Mouse (Mus musculus) MEL (cell line): ENCODE data around the gene Dpf2.
A peak's percentile ranks its signal among the peaks of the same experiment; 100 is the strongest.

Experiments used
- CTCF ChIP-seq, 3 experiments: IDR thresholded peaks in 2 of 3; conservative IDR thresholded peaks in 1 of 3; 2 replicates each; pipeline ENCODE4 v1.5.1; 2011 to 2012; ENCODE audit warnings: low read length in 3 of 3, low read depth in 2 of 3, mild to moderate bottlenecking in 2 of 3, improper control_type of control experiment in 1 of 3, inconsistent platforms in 1 of 3, mixed read lengths in 1 of 3, moderate library complexity in 1 of 3; ENCODE audit not compliant: control insufficient read depth in 1 of 3, insufficient read depth in 1 of 3, poor library complexity in 1 of 3, severe bottlenecking in 1 of 3
- MAX ChIP-seq: IDR thresholded peaks from 2 replicates; pipeline ENCODE4 v1.6.1; 2011; ENCODE audit warnings: low read length, improper control_type of control experiment
- POLR2A ChIP-seq, 2 experiments: IDR thresholded peaks; 2 replicates each; pipeline ENCODE4 v1.6.1; 2011 to 2012; ENCODE audit warnings: low read length in 2 of 2, mild to moderate bottlenecking in 2 of 2, control low read depth in 1 of 2, improper control_type of control experiment in 1 of 2, low read depth in 1 of 2, moderate library complexity in 1 of 2; ENCODE audit not compliant: control insufficient read depth in 1 of 2, insufficient read depth in 1 of 2, poor library complexity in 1 of 2

DNA sequence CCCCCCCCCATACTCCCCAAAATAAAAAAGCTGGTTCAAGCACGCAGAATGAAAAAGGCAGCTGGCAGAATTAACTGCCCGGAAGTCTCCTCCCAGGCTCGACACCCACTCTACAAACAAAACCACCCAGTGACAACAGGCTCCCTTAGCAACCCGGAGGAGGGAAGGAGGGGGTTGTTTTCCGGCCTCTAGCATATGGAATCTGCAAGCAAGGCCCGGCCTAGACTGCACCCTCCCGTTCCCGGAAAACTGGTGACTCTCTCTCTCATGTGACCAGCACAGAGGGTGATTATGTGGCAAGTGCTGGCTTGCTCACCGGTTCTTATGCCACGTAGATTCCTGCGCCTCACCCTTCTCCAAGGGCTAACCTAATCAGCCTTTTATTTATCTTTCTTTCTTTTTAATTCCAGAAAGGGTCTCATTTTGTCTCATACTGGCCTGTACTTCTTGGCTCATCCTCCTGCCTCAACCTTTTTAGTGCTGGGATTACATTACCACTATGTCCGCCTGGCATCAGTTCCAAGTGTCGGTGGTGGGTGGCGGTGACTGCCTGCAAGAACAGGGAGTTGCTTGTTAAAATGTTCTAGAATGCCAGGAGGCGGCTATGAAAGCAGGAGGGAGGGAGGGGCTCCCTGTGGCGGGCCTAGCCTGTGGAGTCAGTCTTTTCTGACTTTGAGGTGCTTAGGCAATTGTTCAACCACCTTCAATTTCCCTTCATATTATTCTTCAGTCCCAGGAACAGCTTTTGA lies 66.1 kb downstream of the Dpf2 start:
- TF ChIP-seq CTCF (IDR thresholded peaks at IDR 0.05 in 2 of 3, conservative IDR thresholded peaks at IDR 0.05 in 1 of 3; ENCODE audit: control insufficient read depth in 1 of 3, insufficient read depth in 1 of 3, low read depth in 2 of 3, low read length in 3 of 3, poor library complexity in 1 of 3, severe bottlenecking in 1 of 3) (no peak), MAX (peak; percentile 67; the same call in 1 of the 2 replicates), POLR2A (IDR thresholded peaks at IDR 0.05; ENCODE audit: control insufficient read depth in 1 of 2, insufficient read depth in 1 of 2, low read depth in 1 of 2, low read length in 2 of 2, poor library complexity in 1 of 2) (peak in 1 of 2 experiments; percentile 55; a peak in 2 of 4 replicates)
